Mouse (Mus musculus) adipocyte (in vitro differentiated cells): ENCODE measurements at regions not wholly inside any gene's neighbourhood (a gene's known extent, or its start where the extent isn't known, plus 50 kb on each side); places are given as distances from the start of the nearest gene placed in this dataset.
"Not testable (repeated sequence)": the region's sequence is repeated elsewhere in the genome, so short reads cannot be mapped to it uniquely, and the experiment has no call there.

Experiments
- DNase-seq: peaks from one replicate; pipeline ENCODE4 v3.0.0-alpha.2; 2016; ENCODE audit warnings: low spot score

DNA sequence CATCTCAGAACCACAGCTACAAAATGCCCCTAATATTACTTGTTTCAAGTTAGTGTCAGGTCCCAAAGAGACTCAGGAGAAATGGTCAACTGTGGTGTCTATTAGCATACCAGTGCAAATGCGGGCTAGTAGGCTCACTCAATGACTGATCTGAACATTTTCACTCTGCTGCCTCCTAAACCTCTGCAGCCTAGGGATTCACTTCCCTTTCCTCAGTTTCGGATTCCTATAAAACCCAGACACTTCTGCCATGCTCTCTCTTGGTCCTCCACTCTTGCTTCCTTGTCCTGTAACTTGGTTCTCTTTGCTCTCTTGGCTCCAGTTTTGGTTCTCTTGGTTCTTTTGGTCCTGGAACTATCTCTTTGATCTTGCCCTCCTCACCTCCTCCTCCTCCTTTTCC lies 206.3 kb upstream of the Spef2 start:
- DNase-seq = no peak

DNA sequence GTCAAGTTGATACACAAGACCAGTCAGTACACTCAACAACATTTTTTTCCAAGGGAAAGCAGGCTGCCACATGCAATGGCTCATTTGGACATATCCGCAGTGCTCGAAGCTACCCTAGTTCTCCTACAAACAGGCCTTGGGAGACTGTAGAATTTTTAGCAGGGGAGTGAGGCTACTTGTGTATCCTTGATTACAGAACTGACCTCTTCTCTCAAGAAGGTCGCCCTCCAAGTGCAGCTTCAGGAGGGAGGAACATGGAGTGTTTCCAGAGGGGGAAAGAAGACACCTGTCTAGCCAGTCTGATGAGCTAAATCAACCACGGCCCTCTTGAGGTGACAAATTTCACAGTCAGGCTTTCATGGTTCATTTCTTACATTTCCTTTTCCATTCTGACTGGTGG lies 202.0 kb upstream of the Prlr start:
- no peak for DNase-seq

DNA sequence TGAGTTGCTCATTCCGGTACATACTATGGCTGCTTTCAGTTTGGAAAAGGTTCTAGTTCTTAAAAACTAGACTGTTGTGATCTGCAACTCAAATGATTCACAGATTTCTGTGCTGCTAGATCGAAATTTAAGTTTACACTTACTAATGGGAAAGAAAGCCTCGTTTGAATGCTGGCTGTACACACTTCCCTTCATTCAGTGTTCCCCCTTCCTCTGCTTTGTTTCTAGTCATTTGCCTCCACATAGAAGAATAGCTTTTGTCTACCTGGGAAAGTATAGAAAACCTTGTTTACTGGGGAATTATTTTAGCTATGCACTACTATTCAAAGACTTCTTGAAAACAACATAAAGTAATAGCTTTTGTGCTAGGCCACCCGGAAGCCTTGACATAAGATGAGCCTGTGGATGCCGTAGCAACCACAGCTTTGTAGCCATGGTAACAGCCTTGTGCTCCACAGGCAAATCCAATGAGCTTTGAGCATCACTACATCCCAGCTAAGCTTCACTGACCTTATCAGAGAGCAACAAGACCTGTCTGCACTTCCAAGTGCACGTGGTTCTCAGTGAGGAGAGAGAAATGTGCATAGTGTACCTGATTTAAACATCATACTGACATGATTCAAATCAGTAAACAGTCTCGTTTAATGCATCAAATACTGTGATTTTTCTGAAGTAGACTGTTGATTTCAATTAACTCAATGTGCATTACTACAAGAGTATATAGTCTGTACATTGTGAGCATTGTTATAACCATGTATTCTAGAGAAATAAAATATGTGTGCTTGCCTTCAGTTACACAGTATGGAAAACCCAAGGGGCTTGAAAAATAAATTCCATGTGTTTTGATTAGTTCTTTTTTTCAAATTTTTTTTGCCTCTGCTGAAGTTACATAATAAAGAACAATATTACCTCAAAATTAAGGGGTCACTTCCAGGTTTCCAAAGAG lies 165.5 kb upstream of the Prlr start:
- no peak for DNase-seq

DNA sequence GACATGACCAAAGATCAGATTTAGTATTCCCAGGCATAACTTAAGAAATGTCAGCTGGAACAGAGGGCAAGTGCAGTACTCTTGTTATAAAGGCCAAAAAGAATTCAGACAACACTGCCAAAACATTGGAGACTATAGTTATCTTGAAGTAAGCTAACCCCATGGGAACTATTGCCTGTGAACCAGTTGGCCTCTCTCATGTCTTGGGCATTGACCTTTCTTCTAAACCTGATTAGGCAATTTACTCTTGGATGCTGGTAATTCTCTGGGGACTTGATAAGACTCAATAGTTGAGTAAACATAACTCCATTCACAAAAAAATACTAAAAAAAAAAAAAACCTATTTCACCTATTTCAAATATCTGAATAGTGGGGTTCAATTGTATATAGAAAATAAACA lies 159.8 kb upstream of the Prlr start:
- peak; percentile 76 for DNase-seq

DNA sequence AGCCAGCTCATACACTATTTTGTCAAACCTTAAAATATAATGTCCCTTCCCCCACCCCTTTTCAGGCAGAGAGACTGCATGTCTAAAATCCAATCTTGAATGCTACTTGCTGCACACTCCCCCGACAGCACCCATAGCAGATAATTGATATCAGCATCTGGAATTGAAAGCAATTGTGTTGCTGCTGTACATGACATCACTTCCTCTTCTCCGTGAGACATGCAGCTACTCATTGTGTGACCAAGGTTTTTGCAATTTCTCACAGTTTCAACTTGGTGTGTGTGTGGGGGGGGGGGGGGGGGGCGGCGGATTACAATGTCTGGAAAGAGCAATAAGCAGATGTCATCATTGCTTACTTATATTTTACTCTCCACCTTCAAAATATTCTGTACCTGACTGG lies 147.1 kb upstream of the Prlr start:
- no peak for DNase-seq

DNA sequence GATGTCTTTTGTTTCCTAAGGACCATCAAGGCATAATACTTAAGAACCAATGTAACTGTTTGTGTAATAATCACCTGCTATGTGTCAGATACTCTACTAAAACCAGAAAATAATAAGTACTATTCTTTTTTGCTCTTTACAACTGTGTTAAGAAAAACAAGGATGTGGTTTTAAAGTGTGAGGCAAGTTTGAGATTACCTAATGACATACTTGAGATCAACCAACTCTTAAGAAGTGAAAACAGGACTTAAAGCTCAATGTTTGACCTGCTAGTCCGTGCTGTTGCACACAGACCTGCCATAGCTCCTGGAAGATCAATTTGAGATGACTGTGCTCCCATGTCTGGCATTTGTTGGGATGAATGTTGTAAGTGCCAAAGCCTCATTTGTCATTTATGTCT lies 141.5 kb upstream of the Prlr start:
- no peak for DNase-seq

DNA sequence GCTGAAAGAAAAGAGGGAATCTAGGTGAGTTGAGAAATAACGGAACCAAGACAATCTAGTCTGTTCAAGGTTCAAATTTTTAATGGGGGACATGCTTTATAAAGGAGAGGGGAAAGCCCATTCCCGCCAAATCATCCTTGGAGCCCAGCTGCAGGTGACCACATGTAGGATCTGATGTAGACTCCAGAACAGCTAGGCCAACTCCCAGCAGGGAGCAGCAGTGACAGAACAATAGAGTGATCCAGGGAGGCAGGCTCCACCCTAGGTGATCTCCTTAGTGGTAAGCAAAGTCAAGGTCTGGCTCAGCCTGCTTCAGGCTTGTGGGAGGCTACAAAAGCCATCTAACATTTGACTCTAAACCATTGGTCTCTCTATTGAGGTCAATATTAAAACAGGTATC lies 140.5 kb upstream of the Prlr start:
- not testable (repeated sequence) for DNase-seq

DNA sequence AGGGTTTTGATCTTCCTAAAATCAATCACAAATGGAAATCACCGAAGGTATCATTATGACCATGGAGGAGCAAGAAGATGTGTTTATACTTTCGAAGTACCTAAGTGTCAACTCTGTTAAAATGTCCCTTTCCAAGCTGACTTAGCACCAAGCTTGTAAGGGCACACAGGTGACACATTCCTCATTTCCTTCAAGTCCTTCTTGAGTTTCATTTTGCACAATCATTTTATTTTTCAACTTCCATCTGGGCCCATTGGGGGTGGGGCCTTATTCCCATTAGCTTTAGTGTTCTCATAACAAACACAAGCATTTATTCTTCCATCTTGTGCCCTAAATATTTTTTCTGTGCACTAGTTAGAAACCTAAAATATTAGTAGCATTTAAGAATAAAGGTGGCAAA lies 103.5 kb upstream of the Prlr start:
- no peak for DNase-seq

DNA sequence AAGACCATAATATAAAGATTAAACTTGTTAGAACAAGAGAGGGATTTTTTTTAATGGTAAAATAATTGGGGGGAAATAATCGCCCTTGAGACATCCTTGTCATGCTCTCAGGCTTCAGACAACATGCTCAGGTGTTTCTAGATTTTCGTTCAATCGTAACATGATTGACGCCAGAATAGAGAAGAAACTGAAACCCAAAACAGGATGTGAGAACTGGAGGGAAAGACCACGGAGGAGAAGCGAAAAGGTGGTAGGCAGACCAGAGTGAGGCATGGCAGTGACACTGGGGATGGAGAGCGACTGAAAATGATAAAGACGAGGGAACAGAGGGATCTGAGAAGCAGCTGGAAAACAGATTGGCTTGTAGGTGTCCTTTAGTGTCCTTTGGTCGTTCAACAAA lies 102.1 kb upstream of the Prlr start:
- DNase-seq = no peak

DNA sequence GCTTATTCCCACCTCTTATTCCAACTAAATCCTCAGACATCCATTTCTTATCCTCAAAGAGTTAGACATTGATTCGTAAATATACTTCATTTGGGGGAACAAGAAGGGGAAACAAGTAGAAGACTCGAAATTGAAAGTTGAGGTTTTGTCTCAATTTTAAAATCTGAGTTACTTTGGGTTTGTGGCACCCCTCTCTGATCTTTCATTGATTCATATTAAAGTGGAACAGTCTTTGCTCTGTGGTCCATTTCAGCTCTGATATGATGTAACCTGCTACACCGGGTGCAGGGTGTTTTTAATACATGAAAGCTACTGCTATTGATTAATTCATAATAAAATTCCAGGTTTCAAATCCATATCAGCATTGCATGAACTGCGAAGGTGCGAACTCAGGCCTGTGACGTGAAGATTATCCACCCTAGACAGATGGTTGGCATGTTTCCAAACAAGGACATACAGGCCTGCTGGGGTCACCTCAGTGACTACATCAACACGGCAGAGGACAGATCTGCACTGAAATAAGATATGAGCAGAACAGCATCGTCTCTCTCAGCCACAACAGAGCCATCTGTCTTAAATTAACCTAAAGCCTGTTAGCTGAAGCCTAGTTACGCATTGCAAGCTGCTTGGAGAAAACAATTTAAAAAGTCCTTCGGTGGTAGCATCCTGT lies 101.5 kb upstream of the Prlr start:
- no peak for DNase-seq

DNA sequence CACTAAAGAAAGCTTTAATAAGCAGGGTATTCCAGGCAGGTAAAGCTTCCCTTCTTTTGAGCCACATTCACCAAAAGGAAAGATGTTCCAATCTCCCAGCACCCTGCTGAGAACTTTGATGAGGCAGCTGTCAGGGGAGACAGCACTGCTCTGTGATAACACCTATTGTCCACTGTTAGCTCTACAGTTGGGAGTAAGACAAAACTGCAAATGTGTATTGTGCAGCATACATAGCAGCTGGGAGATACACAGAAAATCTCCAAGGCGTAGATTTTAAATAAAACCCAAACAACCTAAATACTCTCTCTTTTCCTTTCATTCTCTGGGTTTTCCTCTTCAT lies 101.0 kb upstream of the Prlr start:
- DNase-seq = no peak

DNA sequence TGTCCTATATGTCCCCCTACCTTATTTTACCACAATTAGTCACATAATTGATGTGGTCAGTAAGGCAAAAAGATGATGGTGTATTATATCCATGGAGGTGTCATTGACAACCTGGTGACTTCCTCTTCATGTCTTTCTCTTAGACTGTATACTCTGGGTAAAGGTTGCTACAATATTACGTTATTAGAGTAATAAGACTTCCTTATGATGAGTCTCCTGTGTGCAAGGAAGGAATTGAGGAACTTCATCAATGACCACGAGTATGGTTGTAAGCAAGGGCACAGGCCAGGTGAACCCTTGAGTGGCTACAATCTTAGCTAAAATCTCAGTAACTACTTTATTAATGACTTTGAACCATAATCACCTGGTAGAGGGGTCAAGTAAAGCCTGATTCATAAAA lies 98.6 kb upstream of the Prlr start:
- no peak for DNase-seq

DNA sequence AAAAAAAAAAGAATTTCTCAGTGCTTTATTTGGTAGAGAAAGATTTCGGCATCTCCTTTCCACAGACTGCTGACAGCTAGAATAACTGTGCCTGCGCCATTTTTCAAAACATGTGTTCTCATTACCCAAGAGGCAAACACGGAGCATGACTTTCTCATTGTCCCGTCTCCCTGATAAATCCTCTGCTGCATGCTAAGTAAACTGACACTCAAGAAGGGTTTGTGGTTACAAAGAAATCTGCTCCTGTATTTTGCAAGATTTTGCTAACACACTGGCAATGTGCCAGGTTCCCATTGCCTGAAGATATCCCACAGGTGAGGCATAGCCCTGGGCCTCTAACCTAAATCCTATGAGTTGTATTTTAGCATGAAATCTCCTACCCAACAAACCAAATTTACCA lies 97.5 kb upstream of the Prlr start:
- DNase-seq = no peak

DNA sequence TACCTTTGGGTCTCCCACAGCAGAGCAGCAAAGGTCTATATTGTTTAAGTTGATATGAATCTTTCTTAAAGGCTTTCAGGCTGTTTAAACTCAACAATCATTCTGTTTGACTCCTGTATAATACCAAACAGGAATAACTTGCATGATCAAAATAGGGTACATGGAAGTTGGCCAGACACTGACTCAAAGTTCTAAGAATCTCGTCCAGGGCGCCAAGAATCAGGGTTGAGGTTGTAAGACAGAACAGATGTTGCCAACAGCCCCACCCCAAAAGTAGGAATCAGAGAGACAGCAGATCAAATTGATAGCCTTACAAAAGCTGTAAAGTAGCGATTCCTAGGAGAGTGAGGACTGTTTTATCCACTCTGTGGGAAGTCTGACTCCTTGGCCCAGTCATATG lies 88.3 kb upstream of the Prlr start:
- DNase-seq = no peak

DNA sequence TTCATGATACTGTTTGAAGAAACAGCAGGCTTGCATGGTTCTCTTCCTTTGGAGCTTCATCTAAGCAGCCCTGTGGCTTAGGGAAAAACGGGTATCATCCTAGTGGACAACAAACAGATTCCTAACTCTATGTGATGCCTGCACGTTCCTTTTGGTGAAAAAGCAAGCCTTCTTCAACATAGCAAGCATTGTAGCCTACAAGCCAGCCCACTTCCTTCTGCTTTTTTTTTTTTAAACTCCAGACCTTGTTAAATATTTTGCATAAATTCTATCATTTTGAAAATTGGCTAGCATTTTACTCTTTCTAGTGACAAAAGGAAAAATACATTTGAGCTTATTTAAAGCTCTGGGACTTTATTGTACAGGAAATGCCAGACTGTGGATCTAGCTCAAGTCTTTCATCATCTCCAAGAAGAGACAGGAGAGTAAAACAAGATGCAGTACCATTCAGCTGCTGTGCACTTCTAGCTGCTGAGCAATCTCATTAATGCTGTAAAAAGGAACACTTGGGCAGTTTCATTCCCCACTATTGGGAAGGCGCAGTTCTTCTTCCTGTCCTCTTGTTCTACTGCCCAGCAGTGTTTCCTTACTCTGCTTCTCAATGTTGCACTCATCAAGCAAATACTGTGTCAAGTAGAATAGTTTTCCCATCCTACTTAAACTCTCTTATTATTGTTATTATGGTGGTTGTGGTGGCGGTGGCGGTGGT lies 86.5 kb upstream of the Prlr start:
- no peak for DNase-seq

DNA sequence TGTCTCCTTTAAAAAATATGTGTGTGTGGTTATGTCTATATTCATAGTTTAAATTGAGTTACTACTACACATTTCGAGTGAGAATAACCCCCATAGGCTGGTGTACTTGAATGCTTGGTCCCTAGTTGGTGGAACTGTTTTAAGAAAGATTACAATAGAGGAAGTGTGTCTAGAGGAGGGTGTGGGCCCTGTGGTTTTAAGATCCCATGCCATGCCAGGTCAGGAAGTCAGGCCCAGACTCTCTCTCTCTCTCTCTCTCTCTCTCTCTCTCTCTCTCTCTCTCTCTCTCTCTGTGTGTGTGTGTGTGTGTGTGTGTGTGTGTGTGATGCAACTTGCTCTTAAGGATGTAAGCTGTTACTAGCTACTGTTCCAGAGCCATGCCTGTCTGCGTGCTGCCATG lies 73.7 kb upstream of the Prlr start:
- no peak for DNase-seq

DNA sequence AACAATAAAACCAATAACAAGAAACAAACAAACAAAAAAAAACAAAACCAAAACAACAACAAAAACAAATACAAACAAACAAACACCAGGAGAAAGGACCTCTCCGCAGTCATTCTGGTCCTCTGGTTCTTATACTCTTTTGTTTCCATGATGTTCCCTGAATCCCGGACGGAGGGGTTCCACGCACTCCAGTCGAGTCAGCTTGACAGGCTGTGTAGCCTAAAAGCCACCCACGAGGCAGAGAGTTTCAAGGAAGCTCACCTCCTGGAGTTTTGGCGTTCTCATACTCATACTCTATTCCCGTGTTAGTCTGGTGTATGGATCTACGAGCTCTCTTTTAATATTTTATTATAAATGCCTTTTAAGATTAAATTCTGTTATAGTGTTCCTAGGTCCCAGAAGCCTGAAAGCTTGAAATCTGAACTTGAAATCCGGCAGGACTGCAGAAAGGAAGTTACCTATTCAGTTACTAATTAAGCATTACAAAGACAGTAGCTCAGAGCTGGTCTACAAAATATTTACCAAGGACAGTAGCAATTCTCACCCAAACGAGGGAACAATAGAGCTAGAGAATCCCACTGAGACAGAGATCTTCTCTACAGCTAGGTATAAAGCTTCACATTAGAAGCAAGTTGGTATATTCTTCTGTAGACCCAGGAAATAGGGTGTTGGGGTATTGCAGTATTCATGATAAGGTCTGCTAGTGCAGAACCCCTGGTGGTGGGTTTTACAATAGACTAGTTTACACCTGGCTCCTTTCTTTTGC lies 71.6 kb upstream of the Prlr start:
- DNase-seq = not testable (repeated sequence)

DNA sequence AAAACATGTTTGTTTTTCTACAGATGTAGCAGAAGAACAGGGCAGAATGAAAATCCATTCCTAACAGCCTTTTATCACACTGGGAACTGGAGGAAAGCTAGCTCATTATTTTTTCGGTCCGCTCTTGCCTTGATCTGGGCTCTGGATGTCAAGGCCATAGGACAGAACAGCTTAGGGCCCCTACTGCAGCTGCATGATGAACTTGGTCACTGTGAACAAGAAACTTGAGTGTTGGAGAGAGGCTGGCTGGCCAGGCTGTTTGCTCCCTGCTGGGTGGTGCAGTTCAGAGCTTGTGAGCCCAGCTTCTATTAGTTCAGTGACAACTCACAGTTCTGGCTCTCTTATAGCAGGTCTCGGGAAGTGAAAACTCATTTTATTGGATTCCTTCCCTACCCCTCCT lies 70.2 kb upstream of the Prlr start:
- DNase-seq = no peak
